Mouse (Mus musculus): ENCODE results near the gene Arl11.
A peak's percentile ranks its signal among the peaks of the same experiment; 100 is the strongest.
"Not testable (repeated sequence)": the region's sequence is repeated elsewhere in the genome, so short reads cannot be mapped to it uniquely, and the experiment has no call there.

Arl11 gene

DNA sequence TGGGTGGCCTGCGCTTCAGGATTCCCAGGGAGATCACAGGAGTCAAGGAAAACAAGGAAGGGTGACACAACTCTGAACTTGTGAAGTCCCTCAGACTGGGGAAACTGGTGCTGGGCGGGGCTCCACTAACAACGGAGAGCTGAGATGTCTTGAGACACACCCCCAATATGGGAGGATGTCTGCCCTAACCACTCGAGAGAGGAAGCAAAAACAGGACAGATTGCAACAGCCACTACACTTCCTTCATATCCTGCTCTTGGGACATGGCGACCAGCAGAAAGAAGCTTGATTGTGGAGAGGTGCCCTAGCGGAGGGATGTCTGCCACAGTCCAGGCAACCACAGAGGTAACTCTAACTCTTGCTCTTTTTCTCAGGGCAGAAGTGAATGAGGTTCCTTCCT lies at the start of gene Arl11:
TSS of gene Arl11 (plus strand) at position 161 of the 400 bp plus-strand sequence.
- peak; percentile 48 for DNase-seq

DNA sequence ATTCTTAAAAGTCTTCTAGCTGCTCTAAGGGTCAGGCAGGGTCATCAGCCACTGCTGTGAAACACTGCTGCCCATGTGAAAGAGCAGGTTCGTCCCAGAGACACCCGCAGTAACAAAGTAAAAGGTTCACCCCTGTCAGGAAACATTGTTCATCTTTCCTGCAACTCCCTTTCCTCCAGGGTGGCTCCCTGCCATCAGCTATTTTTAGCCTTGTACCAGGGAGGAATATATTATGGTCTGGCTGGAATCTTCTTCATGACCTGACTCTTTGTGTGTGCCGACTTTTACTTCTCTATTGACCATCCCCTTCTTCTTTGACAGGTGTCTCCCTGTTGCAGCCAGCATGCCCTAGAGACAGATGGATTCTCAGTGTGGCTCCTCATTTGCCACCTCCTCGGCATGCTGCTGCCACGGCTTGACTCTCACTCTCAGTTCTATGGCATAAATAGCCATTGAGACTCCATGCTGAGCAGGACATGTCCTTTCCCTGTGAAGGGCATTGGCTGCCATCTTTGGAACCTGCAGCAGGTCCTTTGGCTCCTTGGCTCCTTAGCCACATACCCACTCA lies 41.6 kb upstream of the Arl11 start:
- peak; percentile 61 for DNase-seq

DNA sequence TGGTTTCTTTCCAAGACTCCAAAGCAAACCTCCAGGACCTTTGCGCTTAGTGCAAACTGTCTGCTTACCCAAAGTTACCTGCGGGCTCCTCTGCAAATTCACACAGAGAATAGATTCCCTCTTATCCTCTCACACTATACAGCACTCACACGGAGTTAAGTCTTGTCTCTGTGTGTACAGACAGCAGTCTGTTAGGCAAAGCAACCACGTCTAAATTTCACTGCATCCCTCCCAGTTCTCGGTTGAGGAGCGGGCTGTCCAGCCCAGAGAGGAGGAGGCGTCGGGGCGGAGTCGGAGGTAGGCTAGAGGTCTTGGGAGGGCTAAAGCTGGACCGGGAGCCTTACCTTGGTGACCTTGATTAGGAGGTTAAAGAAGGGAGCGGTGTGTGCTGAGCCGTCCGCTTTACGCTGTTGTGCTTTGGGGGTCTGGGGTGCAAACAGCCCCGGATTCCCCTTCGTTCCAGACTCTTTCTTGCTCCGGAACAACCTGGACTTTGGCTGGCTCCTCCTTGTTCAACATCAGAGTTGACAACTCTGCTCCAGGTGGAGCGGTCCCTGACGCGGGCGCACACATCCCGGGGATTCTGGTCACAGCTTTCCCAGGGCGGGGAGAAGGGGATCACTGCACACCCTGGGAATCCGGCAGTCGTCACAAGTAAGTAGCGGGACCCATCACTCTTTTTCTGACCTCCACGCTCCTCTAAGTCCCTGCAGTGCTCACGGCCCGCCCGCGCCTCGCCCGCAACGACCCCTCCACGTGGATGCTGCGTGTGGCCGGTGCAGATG lies 34.9 kb upstream of the Arl11 start:
- DNase-seq = peak; percentile 27

GRCm38 (mm10) chr14:61277285-61277684 lies 32.3 kb upstream of the Arl11 start:
- DNase-seq = peak; percentile 67

GRCm38 (mm10) chr14:61278676-61279300 lies 30.8 kb upstream of the Arl11 start:
- DNase-seq = no peak

DNA sequence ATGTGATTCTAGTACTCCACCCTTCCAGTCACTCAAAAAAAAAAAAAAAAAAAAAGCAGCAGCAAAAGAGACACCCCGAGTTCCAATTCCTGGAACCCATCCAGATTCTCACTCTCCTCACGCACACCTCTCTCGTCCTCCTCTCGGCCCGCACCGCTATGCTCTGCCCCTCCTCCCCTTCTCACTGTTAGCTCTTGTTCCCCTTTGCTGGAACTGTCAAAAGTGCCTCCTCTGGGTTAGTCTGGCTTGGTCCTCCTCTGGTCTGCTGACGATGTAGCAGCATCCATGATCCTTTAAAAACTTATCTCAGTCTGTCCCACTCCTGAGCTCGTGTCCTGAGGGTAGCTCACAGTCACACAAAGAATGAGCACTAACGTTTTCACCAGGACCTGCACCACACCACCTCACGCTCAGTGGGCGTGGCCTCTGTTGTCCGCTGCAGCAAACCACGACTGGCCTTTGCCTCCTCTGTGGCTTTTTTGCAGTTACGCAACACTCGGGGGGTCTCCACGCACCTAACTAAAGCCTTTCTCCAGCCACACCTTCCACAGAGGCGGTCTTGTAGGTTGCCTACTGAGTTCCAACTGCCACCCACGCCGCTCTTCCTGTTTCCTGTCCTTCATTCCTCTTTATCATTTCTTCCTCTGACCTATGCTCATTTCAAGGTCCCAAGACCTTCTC lies 20.8 kb upstream of the Arl11 start:
- no peak for DNase-seq

DNA sequence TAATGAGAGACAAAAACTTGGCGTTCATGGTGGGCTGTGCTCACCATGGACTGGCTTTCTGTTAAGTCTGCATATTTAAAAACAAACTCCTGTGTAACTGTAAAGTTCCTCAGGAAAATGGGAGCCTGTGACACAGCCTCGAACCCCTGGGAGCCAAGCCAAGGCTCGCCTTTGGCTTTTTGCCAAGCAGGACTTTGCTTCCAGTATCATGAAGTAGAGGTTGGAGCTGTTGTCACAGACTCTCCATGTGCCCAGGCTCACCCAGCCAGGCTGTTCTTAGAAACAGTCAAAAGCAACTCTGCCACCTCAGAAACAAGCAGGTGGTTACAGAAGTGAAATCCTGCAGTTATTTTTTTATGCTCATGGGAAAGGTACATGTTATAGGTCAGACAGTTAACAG lies 18.9 kb upstream of the Arl11 start:
- peak; percentile 43 for DNase-seq

GRCm38 (mm10) chr14:61293884-61294737 lies 15.4 kb upstream of the Arl11 start:
- peak; percentile 80 for DNase-seq

- peak; percentile 76 for DNase-seq
Measured at GRCm38 (mm10) chr14:61294738-61295079, 14.8 kb upstream of the Arl11 start.

GRCm38 (mm10) chr14:61299810-61300209 lies 9.7 kb upstream of the Arl11 start:
- no peak for DNase-seq

GRCm38 (mm10) chr14:61301323-61301722 lies 8.2 kb upstream of the Arl11 start:
- no peak for DNase-seq

DNA sequence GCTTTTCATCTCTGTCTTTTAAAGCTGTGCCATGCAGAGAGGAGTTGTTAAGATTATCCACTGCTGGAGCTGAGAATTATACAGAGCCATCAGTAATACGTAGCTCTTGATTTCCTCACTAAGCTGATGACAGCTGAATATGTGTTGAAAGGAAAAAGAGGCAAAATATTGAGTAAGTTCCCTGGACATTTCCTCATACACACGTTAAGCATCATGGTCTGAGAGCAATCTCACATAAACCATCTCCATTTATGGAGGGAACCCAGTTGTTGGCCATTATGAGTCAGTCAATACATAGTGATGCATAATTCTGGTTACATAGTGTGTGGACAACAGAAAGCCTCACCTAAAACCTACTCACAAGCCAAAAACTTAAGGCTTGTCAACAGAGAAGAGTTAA lies 7.1 kb upstream of the Arl11 start:
- no peak for DNase-seq

- DNase-seq = no peak
Measured at GRCm38 (mm10) chr14:61303969-61304609, 5.5 kb upstream of the Arl11 start.

DNA sequence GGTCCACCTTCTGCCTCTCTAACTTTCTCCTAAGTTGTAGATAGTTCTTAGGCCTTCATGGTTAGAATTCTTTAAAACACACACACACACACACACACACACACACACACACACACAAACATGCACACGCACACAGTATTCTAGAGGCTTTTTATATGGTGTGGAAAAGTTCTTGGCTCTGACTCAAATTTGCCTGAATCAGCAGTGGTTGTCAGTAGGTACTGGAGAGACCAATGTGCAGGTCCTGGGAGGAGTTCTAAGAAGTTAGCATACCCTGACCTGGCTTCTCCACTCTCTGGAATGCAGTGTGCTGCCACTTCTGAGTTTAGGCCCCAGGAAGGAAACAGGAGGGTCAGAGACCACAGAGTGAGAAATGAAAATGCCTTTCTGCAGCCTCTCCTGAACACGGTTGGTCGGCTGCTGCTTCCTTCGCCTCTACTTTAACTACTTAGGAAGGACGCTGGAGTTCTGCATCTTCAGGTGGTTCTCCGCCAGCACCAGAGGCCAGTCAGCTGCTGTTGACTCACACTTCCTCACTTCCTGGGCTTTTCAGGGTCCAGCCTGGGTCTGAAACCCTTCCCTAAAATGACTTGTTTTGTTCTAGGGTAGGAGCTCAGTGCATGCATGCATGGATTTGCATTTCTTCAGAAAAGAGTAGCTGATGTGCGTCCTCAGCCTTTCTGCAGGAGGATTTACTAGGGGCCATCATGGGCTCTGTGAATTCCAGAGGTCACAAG lies 651 bp downstream of the Arl11 start:
- DNase-seq = no peak

DNA sequence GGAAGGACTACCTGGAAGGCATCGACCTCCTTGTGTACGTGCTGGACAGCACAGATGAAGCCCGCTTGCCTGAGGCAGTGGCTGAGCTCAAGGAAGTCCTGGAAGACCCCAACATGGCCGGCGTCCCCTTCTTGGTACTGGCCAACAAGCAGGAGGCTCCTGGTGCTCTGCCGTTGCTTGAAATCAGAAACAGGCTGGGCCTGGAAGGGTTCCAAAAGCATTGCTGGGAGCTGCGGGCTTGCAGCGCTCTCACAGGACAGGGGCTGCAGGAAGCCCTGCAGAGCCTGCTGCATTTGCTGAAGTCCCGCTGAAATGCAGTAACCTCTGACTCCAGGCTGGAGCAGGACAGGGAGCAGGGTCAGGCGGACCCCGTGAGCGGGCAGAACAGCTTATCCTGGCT lies 1.4 kb downstream of the Arl11 start:
- DNase-seq = peak; percentile 17

- peak; percentile 58 for DNase-seq
Measured at GRCm38 (mm10) chr14:61316861-61317260, 7.3 kb downstream of the Arl11 start.

- DNase-seq = no peak
Measured at GRCm38 (mm10) chr14:61320765-61321164, 11.2 kb downstream of the Arl11 start.

GRCm38 (mm10) chr14:61321200-61321599 lies 11.6 kb downstream of the Arl11 start:
- no peak for DNase-seq

GRCm38 (mm10) chr14:61322740-61323139 lies 13.2 kb downstream of the Arl11 start:
- DNase-seq = no peak

- not testable (repeated sequence) for DNase-seq
Measured at GRCm38 (mm10) chr14:61327007-61327406, 17.5 kb downstream of the Arl11 start.
